Mouse (Mus musculus): ENCODE data around the gene Rbpms2.
"Not testable (repeated sequence)": the region's sequence is repeated elsewhere in the genome, so short reads cannot be mapped to it uniquely, and the experiment has no call there.

Rbpms2 gene

DNA sequence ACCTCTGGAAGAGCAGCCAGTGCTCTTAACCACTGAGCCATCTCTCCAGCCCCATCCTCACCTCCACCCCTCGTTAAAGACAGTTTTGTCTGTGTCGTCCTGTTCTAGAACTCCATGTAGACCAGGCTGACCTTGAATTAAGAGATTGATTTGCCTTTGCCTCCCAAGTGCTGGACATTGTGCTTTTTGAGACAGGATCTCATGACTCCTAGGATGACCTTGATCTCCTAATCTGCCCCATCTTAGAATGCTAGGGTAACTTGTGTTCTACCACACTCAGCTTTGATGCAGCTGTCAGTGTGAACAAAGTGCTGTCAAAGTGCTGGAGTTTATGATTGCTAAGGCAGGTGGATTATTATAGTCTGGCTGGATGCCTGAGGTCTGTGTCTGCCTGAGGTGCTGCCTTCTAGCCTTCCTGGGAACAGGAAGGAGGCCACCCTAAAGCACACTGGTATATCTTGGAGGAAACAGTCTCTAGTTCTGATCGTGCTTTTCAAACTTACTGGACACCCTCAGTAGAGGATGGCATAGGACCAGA lies 25.3 kb downstream of the Rbpms2 start:
- no peak for DNase-seq (ENCODE audit: low read depth, low spot score)

DNA sequence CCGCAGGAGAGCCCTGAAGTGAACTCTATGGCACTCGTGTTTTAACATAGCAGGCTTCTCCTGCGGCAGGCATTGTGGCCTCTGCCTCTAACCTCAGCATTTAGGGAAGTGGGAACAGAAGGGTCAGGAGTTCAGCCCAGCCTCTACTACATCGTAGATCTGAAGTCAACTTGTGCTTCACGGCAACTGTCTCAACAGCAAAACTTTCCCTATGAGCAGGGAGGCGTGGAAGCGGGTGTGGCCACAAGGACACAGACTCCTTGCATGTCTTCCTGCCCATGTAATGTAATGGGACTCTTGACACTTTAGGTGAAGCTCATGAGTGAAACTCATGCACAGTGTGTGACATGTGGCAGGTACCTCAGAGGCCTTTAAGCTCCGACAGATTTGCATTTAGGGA lies 26.1 kb downstream of the Rbpms2 start:
- DNase-seq (ENCODE audit: low read depth, low spot score), result no peak

- no peak for DNase-seq (ENCODE audit: low read depth, low spot score)
Measured at GRCm38 (mm10) chr9:65657218-65657617, 27.8 kb downstream of the Rbpms2 start.

- DNase-seq (ENCODE audit: low read depth, low spot score), result no peak
Measured at GRCm38 (mm10) chr9:65661029-65661428, 31.6 kb downstream of the Rbpms2 start.

GRCm38 (mm10) chr9:65661493-65661892 lies 32.0 kb downstream of the Rbpms2 start:
- no peak for DNase-seq (ENCODE audit: low read depth, low spot score)

- DNase-seq (ENCODE audit: low read depth, low spot score), result peak; percentile 80
Measured at GRCm38 (mm10) chr9:65664163-65664562, 34.7 kb downstream of the Rbpms2 start.

- peak; percentile 84 for DNase-seq (ENCODE audit: low read depth, low spot score)
Measured at GRCm38 (mm10) chr9:65666042-65666441, 36.6 kb downstream of the Rbpms2 start.

GRCm38 (mm10) chr9:65667701-65668100 lies 38.3 kb downstream of the Rbpms2 start, which contains the start of gene Oaz2:
Oaz2 (plus strand) TSS chr9:65668001.
- DNase-seq (ENCODE audit: low read depth, low spot score), result no peak

GRCm38 (mm10) chr9:65671431-65671931 lies 42.0 kb downstream of the Rbpms2 start:
- peak; percentile 89 for DNase-seq (ENCODE audit: low read depth, low spot score)

DNA sequence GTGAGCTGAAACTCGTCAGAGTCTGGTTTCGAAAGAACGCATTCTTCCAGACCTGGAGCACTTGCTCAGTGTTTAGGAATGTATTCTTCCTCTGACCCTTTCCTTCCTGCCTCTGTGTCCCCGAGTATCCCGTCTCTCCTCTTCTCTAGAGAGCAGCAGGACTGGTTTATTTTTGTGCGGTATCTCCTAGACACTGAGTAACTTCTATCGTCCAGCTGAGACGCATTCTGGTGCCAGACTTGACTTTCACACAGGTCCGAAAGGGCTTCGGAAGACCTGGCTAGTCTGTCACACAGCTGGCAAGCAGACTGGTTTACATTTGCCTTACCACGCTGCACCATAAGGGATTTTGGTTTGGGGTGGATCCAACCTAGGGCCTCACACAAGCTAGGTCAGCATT lies 43.5 kb downstream of the Rbpms2 start:
- DNase-seq (ENCODE audit: low read depth, low spot score), result peak; percentile 59

DNA sequence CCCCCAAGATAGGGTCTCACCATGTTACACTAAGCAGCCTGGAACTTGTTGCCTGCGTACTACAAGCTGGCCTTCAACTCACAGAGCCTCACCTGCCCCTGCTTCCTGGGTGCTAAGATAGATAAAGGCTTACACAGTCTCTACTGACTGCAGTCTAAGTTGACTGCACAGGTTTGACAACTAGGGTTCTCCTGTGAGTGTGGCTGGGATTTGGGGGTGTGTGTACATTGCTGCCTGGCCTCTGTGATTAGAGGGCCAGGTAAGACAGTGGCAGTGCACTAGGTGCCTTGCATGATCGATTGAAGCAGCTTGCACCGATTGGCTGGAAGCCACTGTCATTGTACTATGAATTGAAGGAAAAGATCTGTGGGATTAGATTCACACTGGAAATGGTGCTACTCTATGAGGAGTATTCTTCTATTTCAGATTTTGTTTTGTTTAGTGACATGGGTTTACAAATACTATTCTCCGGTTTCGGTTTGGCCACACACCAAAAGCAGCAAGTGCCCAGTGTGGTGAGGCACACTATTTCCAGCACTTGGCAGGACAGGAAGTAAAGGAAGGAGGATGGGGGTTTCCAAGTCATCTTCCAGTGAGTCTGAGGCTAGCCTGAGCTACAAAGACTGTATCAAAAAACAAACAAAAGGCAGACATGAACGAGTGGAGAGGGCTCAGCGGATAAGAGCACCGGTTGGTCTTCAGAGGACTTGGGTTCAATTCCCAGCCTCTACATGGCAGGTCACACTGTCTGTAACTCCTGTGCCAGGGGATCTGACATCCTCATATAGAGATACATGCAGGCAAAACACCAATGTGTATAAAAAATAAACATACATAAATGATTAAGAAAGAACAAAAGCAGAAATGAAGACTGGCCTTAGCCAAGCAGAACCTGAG lies 46.3 kb downstream of the Rbpms2 start:
- no peak for DNase-seq (ENCODE audit: low read depth, low spot score)

DNA sequence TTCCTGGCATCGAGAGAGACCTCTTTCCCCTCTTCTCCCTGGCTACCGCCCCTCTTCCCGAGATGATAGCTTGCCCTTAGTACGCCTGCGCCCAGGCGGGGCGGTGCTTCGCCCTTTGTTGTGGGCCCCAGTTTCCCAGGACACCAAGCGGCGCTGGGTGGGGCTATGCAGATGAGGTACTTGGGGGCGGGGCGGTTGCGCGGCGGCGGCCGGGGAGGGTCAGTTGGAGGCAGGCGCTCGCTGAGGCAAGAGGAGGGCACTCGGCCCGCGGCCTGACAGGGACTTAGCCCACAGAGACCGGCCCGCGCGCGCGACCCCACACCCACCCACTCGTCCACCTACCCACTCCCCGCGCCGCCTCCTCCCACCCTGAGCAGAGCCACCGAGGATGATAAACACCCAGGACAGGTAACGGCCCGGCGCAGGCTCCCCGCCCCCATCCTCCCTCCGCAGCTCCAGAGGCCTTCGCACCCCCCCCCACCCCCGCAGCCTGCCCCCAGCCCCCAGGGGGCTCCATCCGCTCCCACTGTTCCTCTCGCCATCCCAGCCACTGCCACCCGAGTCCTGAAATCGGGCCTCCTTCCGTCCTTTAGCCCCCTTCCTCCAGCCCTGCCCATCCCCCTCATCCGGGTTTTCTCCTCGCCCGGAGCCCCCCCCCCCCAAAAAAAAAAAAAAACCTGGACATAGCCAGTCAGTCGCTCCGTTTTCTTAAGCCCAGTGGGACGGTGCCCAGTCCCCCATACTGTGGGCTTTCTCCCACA lies 47.1 kb downstream of the Rbpms2 start:
- peak; percentile 97 for DNase-seq (ENCODE audit: low read depth, low spot score)

GRCm38 (mm10) chr9:65677119-65677462 lies 47.6 kb downstream of the Rbpms2 start:
- no peak for DNase-seq (ENCODE audit: low read depth, low spot score)

DNA sequence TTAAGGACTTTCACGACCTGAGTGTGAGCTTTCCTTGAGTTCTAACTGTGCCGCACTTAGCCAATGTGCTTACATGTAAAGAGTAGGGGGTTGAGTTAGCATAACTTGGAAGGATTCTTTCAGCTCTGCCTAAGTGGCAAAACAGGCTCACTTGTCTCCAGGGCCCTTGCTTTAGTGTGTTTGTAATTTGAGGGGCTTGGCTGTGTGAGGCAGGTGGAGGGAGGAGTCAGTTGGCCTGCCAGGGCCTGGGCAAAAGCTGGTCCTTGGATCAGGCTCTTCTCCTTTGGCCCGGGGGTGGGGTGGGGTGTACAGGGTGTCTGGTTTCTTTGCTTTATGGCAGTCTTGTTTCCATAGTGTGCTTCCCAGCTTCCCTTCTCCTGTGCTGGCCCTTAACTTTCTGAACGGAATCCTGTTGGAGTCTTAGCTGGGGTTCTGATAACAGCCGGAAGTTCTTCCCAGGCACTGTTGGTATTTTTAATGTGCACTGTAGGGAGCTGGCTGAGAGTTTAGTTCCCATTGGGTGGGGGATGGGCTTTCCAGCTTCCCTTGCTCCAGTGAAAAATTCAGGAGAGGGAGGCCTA lies 49.8 kb downstream of the Rbpms2 start:
- DNase-seq (ENCODE audit: low read depth, low spot score), result peak; percentile 88

DNA sequence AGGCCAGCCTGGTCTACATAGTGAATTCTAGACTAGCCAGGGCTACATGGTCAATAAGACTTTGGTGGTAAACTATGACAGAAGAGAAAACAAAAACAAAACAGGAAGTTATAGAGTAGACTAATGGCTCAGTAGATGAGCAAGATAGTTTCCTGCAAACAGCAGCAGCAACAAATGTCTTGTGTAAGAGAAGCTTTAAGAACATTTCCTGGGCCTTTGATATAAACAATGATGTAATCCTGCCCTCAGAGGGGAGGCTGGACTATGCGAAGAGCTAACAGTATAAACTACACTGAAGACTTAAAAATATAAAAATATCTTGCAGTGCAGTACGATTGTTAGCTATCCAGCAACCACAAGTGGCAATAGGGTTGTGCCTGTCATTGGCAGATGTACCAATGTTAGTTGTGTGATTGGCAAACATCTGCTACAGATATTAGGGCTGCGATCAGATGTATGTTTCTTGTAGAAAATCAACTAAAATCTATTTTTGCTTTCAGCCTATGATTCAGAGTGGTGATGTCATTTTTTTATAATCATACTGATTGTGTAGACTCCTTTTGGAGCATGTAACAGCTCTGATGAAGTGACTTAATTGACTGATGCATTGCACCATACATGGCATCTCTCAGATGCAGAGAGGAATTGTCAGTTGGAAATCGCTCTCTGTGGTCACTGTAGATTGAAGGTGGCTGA lies 51.6 kb downstream of the Rbpms2 start:
- no peak for DNase-seq (ENCODE audit: low read depth, low spot score)

- DNase-seq (ENCODE audit: low read depth, low spot score), result no peak
Measured at GRCm38 (mm10) chr9:65681634-65681940, 52.1 kb downstream of the Rbpms2 start.

DNA sequence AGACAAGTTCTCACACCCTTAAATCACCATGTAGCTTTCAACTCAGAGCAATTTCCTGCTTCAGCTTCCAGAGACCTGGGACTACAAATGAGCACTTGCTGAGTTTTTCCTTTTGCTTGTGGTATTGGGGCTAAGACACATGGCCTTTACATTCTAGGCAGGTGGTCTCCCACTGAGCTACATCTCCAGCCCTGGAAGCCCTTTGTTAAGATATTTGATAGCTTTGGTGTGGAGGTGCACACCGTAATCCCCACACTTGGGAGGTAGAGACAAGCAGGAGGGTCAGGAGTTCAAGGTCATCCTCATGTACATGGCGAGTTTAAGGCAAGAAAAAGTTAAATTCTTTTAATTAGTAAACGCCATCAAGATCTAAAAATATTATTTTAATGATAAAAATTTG lies 52.7 kb downstream of the Rbpms2 start:
- DNase-seq (ENCODE audit: low read depth, low spot score), result peak; percentile 97

GRCm38 (mm10) chr9:65682994-65683393 lies 53.5 kb downstream of the Rbpms2 start:
- DNase-seq (ENCODE audit: low read depth, low spot score), result peak; percentile 50

DNA sequence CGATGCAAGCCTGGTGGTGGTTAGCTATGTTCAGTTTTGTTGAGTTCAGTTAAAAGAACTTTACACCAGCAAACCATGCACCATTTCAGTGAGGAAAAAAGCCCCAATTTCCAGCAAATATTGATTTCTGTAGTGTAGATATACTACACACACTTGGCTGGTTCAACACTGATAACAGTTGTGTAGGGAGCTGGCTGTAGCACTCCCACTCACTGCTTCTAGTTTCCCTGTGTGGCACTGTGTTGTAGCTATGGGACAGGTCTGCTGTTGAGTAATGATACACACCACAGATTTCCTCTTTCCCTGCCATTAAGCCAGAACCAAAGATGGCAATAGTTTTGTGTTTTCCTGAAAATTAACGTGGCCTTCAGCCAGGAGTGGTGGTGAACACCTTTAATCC lies 55.3 kb downstream of the Rbpms2 start:
- DNase-seq (ENCODE audit: low read depth, low spot score), result no peak

GRCm38 (mm10) chr9:65689869-65690268 lies 60.4 kb downstream of the Rbpms2 start:
- DNase-seq (ENCODE audit: low read depth, low spot score), result not testable (repeated sequence)

DNA sequence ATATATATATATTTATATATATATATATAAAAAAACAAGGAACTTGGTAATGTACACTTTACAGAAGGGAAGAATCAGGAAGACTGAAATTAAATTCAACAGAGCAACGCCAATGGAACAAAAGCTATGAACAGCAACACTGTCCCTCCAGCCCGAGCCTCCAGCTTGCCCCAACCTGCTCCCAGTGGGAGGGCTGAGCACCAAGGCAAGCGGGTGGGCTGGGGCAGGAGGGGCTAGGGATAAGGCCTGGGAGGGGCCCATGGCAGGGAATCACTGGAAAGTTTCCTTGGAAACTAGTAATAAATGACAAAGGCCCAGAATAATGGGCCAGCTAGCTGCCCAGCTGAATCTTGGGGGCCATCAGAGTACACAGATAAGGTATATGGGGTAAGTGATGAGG lies 63.0 kb downstream of the Rbpms2 start:
- DNase-seq (ENCODE audit: low read depth, low spot score), result no peak
